Mouse (Mus musculus): Measurements from ENCODE around the gene Usp7. TPM values are rescaled to one million over a fixed set of nuclear protein-coding genes. Genes with fewer than 3 reads are reported as not detected.
A peak's percentile ranks its signal among the peaks of the same experiment; 100 is the strongest.

The Usp7 gene
- polyA plus RNA-seq, 1 experiment from 2014 or later = 30.9 TPM

GRCm38 (mm10) chr16:8691206-8691605, 100.9 kb downstream of the Usp7 start:
- Histone ChIP-seq H3K36me3 (peaks cover 88% of the 10 kb centered on the region), H3K4me3 (no peak overlapping the region)

DNA sequence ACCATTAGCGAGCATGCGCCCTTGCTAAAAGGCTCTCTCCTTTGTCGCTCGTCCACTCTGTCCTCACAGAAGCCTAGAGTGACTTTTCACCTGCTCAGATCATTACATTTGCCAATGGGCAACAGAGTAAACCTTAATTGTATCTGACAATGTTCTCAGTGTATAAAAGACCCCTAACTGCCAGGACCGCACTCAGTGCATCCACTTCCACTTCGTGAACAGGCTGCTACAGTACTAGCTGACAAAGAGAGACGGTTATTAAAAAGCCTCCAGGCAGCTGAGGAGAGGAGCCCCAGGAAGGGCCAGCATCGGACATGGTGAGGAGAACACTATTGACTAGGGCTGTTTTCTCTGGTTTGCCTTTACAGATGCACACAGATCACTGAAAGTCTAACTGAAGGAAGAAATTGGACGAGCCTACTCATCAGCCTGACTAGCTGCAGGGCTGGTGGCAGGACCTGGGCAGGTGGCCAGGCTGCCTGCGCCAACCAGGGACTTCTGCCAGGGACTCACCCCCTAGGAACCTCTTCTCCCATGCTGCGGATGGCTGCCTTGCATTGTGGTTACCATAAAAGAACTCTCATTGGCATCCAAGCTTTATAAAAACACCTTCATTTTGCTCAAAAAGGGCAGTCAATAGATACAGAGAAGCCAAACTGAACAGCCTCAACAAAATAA, 102.0 kb downstream of the Usp7 start:
- H3K27me3 ChIP-seq = no peaks in the 10 kb centered on the region
- ATAC-seq (ENCODE audit: low read depth) = 0 out of 2 replicates have a peak, but pooled peaks have one; percentile 51
- 80% methylated on average over 11 of the region's 11 CpGs for WGBS

More at GRCm38 (mm10) chr16:8691206-8691605, 100.9 kb downstream of the Usp7 start:
- no peaks in the 10 kb centered on the region for H3K9me3 ChIP-seq
- no peak overlapping the region for H3K4me2 ChIP-seq
- ATAC-seq (ENCODE audit: low read depth) = no peak
- no peaks in the 10 kb centered on the region for H3K4me1 ChIP-seq (replicated peaks)
- no peaks in the 10 kb centered on the region for H3K27me3 ChIP-seq
- H3K27ac ChIP-seq (replicated peaks) = 0 out of 2 replicates have a peak overlapping the region, but pooled peaks have one; percentile 38
- no peak overlapping the region for H3K9ac ChIP-seq
- WGBS = 93% methylated on average over 7 of the region's 7 CpGs

GRCm38 (mm10) chr16:8687559-8688112, 104.5 kb downstream of the Usp7 start:
- no peak overlapping the region for H3K27ac ChIP-seq (replicated peaks)
- H3K36me3 ChIP-seq = peaks cover 72% of the 10 kb centered on the region

More for the DNA sequence above, 102.0 kb downstream of the Usp7 start:
- Histone ChIP-seq H3K36me3 (peaks cover 82% of the 10 kb centered on the region), H3K9me3 (no peaks in the 10 kb centered on the region), H3K9ac (no peak overlapping the region), H3K4me3 (no peak overlapping the region), H3K4me2 (no peak overlapping the region), H3K4me1 (replicated peaks) (no peaks in the 10 kb centered on the region), H3K27ac (replicated peaks) (peak overlapping the region; percentile 52)

DNA sequence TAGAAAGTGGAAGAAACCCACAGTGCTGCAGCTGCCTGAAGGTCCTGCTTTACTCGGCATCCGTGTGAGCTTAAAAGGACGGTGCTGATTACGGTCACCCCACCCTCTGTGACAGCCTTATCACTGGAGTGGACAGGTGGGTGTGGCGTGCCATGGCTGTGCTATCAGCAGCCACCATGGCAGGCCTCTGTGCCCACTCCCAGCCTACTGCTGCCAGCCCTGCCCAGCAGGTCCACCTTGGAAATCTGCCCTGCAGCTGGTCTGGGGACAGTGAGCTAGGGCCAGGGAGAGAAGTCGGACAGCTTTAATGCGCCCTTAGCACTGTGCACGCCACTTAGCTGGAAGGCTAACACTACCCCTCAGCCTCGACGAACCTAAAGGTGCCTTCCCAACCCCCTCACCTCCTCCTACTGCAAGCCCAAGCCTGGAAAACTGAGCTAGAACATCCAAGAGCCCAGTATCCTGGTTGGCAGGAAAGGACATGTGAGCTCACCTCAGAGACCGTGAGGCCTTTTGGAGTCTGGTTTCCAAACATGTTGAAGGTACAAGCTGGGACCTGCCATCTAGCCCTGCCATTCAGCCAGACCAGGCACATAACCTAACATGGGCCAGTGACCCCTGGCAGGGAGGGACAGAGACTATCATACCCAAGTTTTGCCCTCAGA, 105.1 kb downstream of the Usp7 start:
- peak; percentile 8; the same call in 1 of the 2 replicates for ATAC-seq (ENCODE audit: low read depth)
- no peaks in the 10 kb centered on the region for H3K27me3 ChIP-seq
- WGBS = 86% methylated on average over 11 of the region's 11 CpGs
- no peak overlapping the region for H3K27ac ChIP-seq (replicated peaks)
- no peaks in the 10 kb centered on the region for H3K4me1 ChIP-seq (replicated peaks)
- no peak overlapping the region for H3K4me3 ChIP-seq
- H3K9ac ChIP-seq = no peak overlapping the region
- peaks cover 71% of the 10 kb centered on the region for H3K36me3 ChIP-seq
- H3K4me2 ChIP-seq = no peak overlapping the region
- H3K9me3 ChIP-seq = no peaks in the 10 kb centered on the region

More at GRCm38 (mm10) chr16:8687559-8688112, 104.5 kb downstream of the Usp7 start:
- no peaks in the 10 kb centered on the region for H3K9me3 ChIP-seq
- H3K4me2 ChIP-seq = no peak overlapping the region
- no peak overlapping the region for H3K9ac ChIP-seq
- H3K4me3 ChIP-seq = no peak overlapping the region
- ATAC-seq (ENCODE audit: low read depth) = no peak
- H3K4me1 ChIP-seq (replicated peaks) = no peaks in the 10 kb centered on the region
- no peaks in the 10 kb centered on the region for H3K27me3 ChIP-seq

DNA sequence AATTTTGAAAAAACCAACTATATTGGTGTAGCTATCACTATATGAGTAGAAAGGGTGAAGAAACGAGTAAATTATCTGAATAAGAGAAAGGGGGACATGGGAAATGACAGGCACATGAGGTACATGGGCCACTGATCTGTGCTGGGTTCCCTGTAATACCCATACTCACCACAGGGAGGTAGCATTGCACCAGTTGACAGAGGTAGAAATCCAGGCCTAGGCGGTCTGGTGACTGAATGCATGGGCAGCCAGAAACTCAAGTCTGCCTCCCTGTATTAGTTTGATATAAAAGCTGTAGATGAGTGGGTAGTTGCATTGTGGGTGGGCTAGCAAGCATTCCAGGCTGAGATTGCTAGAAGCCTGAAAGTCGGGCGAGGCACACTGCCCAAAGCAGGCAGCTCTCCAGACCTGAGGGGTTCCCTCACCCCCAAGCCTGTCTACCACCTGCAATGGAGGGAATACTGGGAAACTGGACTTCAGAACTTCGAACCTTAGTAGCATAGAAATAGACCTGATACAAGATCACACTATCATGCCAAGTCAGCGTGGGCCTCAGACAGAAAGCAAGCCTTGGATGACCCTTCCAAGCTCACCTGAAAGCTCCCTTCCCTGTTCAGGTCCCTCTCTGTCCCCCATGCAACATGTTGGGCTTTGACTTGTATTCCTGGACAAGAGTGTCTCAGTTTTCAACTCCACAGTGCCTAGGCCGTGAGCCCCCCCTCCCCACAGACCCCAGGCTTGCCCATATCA, 105.8 kb downstream of the Usp7 start:
- no peak overlapping the region for H3K4me2 ChIP-seq

DNA sequence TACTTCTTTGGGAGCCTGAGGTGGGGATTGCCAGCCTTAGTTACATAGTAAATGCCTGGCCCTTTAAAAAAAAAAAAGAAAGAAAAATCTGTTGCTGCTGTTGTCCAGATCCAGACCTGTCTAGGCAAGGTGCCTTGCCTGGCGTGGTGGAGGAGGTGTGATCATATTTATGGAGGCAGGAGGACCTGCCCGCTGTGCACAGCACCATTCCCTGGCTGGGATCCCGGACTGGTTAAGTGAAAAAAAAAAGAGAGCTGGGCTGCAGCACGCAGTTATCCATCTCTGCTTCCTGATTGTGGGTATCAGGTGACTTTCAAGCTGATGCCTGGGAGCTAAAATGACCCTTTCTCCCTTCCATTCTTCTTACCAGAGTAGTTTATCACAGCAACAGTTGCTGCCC, 107.0 kb downstream of the Usp7 start:
- WGBS = 81% methylated on average over 4 of the region's 4 CpGs
- H3K36me3 ChIP-seq = peaks cover 56% of the 10 kb centered on the region
- ATAC-seq (ENCODE audit: low read depth) = no peak

More for the DNA sequence above, 105.8 kb downstream of the Usp7 start:
- Histone ChIP-seq H3K9me3 (no peaks in the 10 kb centered on the region), H3K36me3 (peaks cover 64% of the 10 kb centered on the region), H3K4me1 (replicated peaks) (no peaks in the 10 kb centered on the region), H3K27me3 (no peaks in the 10 kb centered on the region), H3K27ac (replicated peaks) (no peak overlapping the region), H3K4me3 (no peak overlapping the region), H3K9ac (no peak overlapping the region)
- 70% methylated on average over 7 of the region's 7 CpGs for WGBS
- peak; percentile 57; the same call in 1 of the 2 replicates for ATAC-seq (ENCODE audit: low read depth)

DNA sequence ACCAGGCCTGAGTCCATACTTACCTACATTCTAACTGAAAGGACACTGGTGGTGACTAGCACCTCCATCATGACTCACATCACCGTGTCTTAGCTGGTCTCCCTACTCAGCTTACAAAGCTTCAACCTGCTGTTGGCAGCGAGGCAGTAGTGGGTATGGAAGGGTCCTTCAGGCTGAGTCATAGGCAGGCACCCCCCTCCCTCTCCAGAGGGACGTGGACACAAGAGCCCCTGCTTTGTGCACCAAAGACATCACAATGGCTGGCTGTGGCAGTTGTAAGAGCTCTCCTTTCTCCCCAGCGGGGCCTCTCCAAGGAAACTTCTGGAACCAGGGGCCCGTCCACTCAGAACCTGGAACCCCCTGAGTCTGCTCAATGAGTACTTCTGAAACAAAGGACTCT, 111.6 kb downstream of the Usp7 start, which contains the start of gene Gm5767:
Gene Gm5767 (plus strand): TSS at position 301 of the 400 bp plus-strand sequence.
- Histone ChIP-seq H3K27ac (replicated peaks) (no peak within 1 kb of the TSS), H3K9ac (no peak within 1 kb of the TSS), H3K4me3 (no peak within 1 kb of the TSS), H3K9me3 (no peaks in the 10 kb centered on the region), H3K4me1 (replicated peaks) (no peaks in the 10 kb centered on the region), H3K4me2 (no peak within 1 kb of the TSS), H3K36me3 (peaks cover 26% of the 10 kb centered on the region; the same call in 1 of the 2 replicates), H3K27me3 (no peaks in the 10 kb centered on the region)
- ATAC-seq (ENCODE audit: low read depth) = no peak
- WGBS = 82% methylated on average over 5 of the region's 5 CpGs

More for the DNA sequence above, 107.0 kb downstream of the Usp7 start:
- Histone ChIP-seq H3K4me2 (no peak overlapping the region), H3K9ac (no peak overlapping the region), H3K27ac (replicated peaks) (no peak overlapping the region), H3K4me3 (no peak overlapping the region), H3K4me1 (replicated peaks) (no peaks in the 10 kb centered on the region), H3K27me3 (no peaks in the 10 kb centered on the region), H3K9me3 (no peaks in the 10 kb centered on the region)

DNA sequence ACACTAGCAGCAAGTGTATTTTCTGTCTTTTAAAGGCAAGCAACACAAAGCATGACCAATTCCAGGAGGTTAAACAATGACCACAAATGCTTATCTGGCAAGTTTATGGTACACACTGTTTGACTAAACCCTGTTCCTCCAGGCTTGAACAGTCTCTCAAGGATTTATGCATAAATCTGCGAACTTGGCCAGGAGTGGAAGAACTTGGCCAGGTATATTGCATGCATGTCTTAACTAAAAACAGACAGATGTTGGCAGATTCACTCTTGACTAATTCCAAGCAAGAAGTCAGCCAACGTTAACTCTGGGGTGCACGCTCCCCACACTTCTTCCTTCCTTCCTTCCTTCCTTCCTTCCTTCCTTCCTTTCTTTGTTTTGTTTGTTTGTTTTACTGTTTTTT, 112.3 kb downstream of the Usp7 start:
- no peaks in the 10 kb centered on the region for H3K9me3 ChIP-seq
- H3K9ac ChIP-seq = no peak overlapping the region
- H3K4me3 ChIP-seq = no peak overlapping the region
- WGBS = 88% methylated on average over 3 of the region's 3 CpGs
- no peak overlapping the region for H3K4me2 ChIP-seq
- no peaks in the 10 kb centered on the region for H3K4me1 ChIP-seq (replicated peaks)
- H3K27me3 ChIP-seq = no peaks in the 10 kb centered on the region
- H3K27ac ChIP-seq (replicated peaks) = no peak overlapping the region
- H3K36me3 ChIP-seq = peaks cover 19% of the 10 kb centered on the region; the same call in 1 of the 2 replicates
- ATAC-seq (ENCODE audit: low read depth) = no peak

DNA sequence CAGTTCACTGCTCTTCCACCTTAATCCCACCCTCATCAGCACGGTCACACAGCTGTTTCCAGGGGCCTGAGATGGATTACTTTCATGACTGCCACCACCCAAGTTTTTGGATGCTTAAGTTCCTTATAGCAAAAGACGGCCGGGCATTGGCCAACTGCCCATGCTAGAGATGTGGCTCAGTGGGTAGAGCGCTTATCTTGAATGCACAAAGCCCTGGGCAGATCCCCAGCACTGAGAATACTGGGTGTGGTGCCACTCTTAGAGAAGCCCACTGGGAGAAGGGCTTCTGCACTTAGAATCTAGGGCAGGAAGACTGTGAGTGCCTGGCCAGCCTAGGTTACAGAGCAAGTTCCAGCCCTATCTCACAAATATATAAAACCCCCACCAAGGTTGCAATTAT, 113.4 kb downstream of the Usp7 start:
- no peak overlapping the region for H3K4me2 ChIP-seq
- H3K27me3 ChIP-seq = peaks cover under 1% of the 10 kb centered on the region; the same call in 1 of the 2 replicates
- H3K4me3 ChIP-seq = no peak overlapping the region
- H3K4me1 ChIP-seq (replicated peaks) = no peaks in the 10 kb centered on the region
- H3K9me3 ChIP-seq = no peaks in the 10 kb centered on the region
- WGBS = 88% methylated on average over 4 of the region's 4 CpGs
- H3K36me3 ChIP-seq = 0 out of 2 replicates have a peak, but pooled peaks cover 10% of the 10 kb centered on the region
- no peak overlapping the region for H3K27ac ChIP-seq (replicated peaks)
- no peak overlapping the region for H3K9ac ChIP-seq
- no peak for ATAC-seq (ENCODE audit: low read depth)

DNA sequence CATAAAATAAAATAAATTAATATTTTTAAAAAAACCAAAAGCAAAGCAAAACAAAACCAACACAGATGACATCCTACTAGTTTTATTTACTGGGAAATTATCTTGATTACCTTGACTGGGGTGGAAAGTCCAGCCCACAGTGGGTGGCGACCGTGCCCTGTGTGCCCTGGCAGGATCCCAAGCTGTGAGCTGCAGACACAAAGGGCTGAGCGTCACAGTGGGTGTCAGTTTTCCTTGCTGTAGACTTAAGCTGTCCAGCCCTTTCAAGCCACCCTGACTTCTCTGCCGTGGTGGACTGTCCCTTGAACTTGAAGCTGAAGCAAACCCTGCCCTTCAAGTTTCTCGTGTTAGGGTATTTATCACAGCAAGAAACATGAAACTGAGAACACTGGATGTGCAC, 114.1 kb downstream of the Usp7 start:
- Histone ChIP-seq H3K9me3 (no peaks in the 10 kb centered on the region), H3K36me3 (0 out of 2 replicates have a peak, but pooled peaks cover 10% of the 10 kb centered on the region), H3K27ac (replicated peaks) (no peak overlapping the region), H3K4me2 (no peak overlapping the region), H3K9ac (no peak overlapping the region), H3K27me3 (peaks cover 7% of the 10 kb centered on the region; the same call in 1 of the 2 replicates), H3K4me1 (replicated peaks) (0 out of 2 replicates have a peak, but pooled peaks cover under 1% of the 10 kb centered on the region), H3K4me3 (no peak overlapping the region)
- ATAC-seq (ENCODE audit: low read depth) = no peak
- 50% methylated on average over 5 of the region's 5 CpGs for WGBS

GRCm38 (mm10) chr16:8676800-8677199, 115.3 kb downstream of the Usp7 start:
- Histone ChIP-seq H3K4me3 (no peak overlapping the region), H3K36me3 (0 out of 2 replicates have a peak, but pooled peaks cover 5% of the 10 kb centered on the region), H3K27me3 (peaks cover 8% of the 10 kb centered on the region; the same call in 1 of the 2 replicates), H3K4me2 (no peak overlapping the region), H3K4me1 (replicated peaks) (peaks cover 6% of the 10 kb centered on the region; the same call in 1 of the 2 replicates), H3K9ac (no peak overlapping the region), H3K27ac (replicated peaks) (no peak overlapping the region), H3K9me3 (no peaks in the 10 kb centered on the region)
- ATAC-seq (ENCODE audit: low read depth) = no peak
- WGBS = 51% methylated on average over 4 of the region's 4 CpGs
